Mouse (Mus musculus) adrenal gland, adult (tissue): Measurements from ENCODE around the gene Mettl1.

Experiments
- DNase-seq, 2 experiments: peaks; one replicate each; pipeline ENCODE4 v3.0.0; 2022 to 2023; ENCODE audit warnings: low spot score in 1 of 2; ENCODE audit not compliant: inconsistent age in 2 of 2

Mettl1 gene

GRCm38 (mm10) chr10:127043187-127043586, 2.0 kb downstream of the Mettl1 start:
- no peak for DNase-seq

GRCm38 (mm10) chr10:127047954-127048353, 6.7 kb downstream of the Mettl1 start, which contains the start of gene Cyp27b1:
Gene Cyp27b1, plus strand, starts transcription at chr10:127048250.
- no peak for DNase-seq

- peak in 1 of 2 experiments; percentile 60 for DNase-seq
Observed at GRCm38 (mm10) chr10:127048608-127049394, 7.6 kb downstream of the Mettl1 start.

- DNase-seq: peak in 1 of 2 experiments; percentile 55
Observed at GRCm38 (mm10) chr10:127049395-127050118, 8.3 kb downstream of the Mettl1 start.

GRCm38 (mm10) chr10:127050119-127050474, 8.9 kb downstream of the Mettl1 start:
- no peak for DNase-seq

GRCm38 (mm10) chr10:127054646-127055045, 13.4 kb downstream of the Mettl1 start:
- DNase-seq: no peak

GRCm38 (mm10) chr10:127055406-127055805, 14.2 kb downstream of the Mettl1 start:
- no peak for DNase-seq

- DNase-seq: no peak
Observed at GRCm38 (mm10) chr10:127056490-127056889, 15.3 kb downstream of the Mettl1 start.

- peak; percentile 82 to 92 for DNase-seq
Observed at GRCm38 (mm10) chr10:127058161-127058560, 16.9 kb downstream of the Mettl1 start.

GRCm38 (mm10) chr10:127058708-127059107, 17.5 kb downstream of the Mettl1 start:
- peak in 1 of 2 experiments; percentile 62 for DNase-seq

- peak in 1 of 2 experiments; percentile 55 for DNase-seq
Observed at GRCm38 (mm10) chr10:127059174-127059967, 18.2 kb downstream of the Mettl1 start.

GRCm38 (mm10) chr10:127059968-127060916, 19.0 kb downstream of the Mettl1 start, which contains the start of gene March9:
Gene March9, minus strand, starts transcription at chr10:127060184.
- peak; percentile 87 to 89 for DNase-seq

GRCm38 (mm10) chr10:127061085-127061484, 19.9 kb downstream of the Mettl1 start:
- DNase-seq: no peak

GRCm38 (mm10) chr10:127061513-127061912, 20.3 kb downstream of the Mettl1 start:
- no peak for DNase-seq

- peak in 1 of 2 experiments; percentile 44 for DNase-seq
Observed at GRCm38 (mm10) chr10:127062101-127062500, 20.9 kb downstream of the Mettl1 start.

- DNase-seq: peak in 1 of 2 experiments; percentile 72
Observed at GRCm38 (mm10) chr10:127062503-127062902, 21.3 kb downstream of the Mettl1 start.

- peak; percentile 100 for DNase-seq
Observed at GRCm38 (mm10) chr10:127063239-127063872, 22.1 kb downstream of the Mettl1 start, which contains the start of gene Cdk4. Gene Cdk4, plus strand, starts transcription at chr10:127063534.

GRCm38 (mm10) chr10:127063913-127064870, 23.0 kb downstream of the Mettl1 start:
- no peak for DNase-seq
